Mouse (Mus musculus): ENCODE data around the gene P2ry10.
"Not testable (repeated sequence)": the region's sequence is repeated elsewhere in the genome, so short reads cannot be mapped to it uniquely, and the experiment has no call there.

Gene P2ry10

DNA sequence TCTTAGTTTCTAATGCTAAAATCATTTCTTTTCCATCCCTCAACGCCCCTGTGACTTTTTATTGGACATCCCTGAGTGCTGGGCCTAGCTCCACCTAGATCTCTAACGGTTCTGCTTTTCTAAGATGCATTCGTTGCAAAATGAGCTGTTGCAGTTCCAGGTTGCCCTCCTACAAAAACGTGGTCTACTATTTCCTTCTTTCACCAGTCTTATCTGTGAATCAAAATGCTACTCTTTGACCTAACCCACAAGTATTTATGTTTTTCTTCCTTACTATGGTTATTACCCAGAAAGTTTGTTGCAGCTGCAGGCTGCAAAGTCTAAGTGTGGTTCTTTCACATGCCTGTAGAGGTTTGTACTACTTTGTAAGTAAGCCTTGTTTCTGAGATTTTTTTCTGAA is at the start of gene P2ry10:
P2ry10 (plus strand) TSS at position 316 of the 400 bp plus-strand sequence.
- no peak for DNase-seq (ENCODE audit: low spot score in 2 of 2)

DNA sequence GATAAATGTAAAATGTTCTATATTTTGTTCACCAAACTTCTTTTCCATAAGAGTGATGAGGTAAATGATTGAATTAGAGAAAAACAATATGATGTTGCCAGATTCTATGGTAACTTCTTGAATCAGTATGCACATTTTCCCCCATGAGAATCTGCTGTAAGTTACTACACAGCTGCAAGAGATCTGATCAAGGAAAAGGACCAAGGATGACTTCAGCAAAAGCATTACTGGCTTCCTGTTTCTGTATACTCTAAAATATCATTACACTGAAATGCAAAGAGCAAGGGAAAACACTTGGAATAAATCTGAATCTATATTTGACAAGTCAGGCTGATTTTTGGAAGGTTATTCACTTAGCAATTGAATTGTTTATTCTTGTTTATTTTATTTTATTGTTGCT is 49.1 kb upstream of the P2ry10 start:
- DNase-seq (ENCODE audit: low spot score in 2 of 2), result no peak

DNA sequence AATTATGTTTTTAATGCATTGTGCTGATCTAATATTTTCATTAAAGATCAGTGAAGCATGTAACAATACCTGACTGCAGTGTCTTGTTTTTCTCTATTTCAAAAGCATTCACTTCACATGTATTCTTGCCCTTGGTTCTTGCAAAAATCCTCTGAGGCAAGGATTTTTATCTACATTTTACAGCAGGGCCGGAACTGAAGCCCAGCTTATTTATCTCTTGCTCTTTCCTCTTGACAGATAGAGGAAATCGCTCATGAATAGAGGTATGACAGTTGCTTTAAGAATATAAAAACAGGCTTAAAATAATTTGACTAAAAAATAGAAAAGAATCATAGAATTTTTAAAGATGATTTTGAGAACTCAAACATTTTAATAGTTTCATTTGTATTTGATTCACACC is 48.7 kb upstream of the P2ry10 start:
- DNase-seq (ENCODE audit: low spot score in 2 of 2), result no peak

DNA sequence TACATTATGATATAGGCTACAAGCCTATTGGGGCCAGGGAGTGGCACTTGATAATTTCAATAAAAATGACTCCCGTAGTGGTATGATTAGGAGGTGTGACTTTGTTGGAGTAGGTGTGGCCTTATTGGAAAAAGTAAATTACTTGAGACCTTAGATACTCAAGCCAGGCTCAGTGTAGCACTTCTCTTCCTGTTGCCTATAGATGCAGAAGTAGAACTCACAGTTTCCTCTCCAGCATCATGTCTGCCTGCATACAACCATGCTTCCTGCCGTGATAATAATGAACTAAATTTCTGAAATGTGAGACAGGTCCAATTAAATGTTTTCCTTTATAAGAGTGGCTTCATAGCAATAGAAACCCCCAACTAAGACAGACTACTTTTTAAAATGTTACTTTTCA is 45.9 kb upstream of the P2ry10 start:
- DNase-seq (ENCODE audit: low spot score in 2 of 2), result no peak

DNA sequence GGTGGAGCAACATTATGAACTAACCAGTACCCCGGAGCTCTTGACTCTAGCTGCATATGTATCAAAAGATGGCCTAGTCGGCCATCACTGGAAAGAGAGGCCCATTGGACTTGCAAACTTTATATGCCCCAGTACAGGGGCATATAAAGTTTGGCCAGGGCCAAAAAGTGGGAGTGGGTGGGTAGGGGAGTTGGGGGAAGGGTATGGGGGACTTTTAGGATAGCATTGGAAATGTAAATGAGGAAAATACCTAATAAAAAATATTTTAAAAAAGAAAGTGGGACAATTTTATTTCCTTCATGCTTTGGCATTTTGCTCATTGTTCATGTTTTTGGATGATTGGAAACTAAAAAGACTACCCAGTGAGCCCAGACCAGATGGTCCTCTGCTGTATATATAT is 4.9 kb upstream of the P2ry10 start:
- DNase-seq (ENCODE audit: low spot score in 2 of 2), result not testable (repeated sequence)

DNA sequence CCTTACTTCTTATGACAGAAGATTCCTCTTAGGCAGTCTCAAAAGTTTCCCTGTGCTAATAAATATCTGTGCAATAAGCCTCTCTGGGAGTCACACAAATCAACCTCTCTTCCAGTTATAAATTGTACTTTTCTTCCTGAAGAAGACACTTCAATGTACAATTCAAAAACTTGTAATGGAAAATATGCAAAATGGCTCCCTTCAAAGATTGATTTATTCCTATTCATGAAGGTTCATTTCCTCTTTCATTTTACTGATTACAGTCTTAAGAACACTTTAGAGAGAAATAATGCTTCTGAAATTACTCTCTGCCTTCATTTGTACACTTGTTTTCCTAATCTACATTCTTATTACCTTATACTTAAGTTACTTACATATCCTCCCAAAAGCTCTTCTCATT is 4.0 kb upstream of the P2ry10 start:
- no peak for DNase-seq (ENCODE audit: low spot score in 2 of 2)

DNA sequence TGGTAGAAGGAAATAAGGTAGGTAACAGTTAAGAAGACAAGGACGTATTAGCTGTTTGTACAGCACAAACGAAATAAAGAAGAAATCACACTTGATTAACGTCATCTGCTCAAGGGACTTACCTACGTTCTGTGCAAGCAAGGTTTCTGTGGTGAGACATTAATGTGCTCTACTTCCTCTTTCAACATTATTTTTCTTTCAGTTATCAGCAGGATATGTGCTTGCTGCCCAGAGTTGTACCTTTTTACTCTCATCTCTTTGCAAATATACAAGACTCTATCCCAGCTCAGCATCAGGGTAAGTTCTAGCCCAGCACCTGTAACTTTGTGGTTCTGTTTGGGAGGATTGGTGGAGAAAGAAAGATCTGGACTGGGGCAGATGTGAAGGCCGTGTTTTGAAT is 839 bp downstream of the P2ry10 start:
- no peak for DNase-seq (ENCODE audit: low spot score in 2 of 2)

DNA sequence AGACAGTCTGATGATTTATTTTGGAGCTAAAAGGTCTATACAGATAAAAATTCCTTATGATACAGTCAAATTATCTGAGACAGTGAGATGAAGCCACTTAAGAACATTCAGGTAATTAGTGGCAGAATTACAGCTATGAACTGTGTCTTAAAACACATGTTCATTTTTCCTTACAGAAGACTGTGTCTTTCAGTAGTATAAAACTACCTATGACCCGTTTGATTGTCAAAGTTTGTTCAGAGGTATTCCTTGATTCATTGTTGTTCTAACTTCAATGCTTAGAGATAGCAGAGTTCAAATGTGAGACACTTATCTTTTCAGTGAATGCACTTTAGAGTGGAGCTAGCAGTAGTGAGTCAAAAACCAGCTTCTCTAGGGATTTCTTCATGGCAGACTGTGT is 1.6 kb downstream of the P2ry10 start:
- no peak for DNase-seq (ENCODE audit: low spot score in 2 of 2)

DNA sequence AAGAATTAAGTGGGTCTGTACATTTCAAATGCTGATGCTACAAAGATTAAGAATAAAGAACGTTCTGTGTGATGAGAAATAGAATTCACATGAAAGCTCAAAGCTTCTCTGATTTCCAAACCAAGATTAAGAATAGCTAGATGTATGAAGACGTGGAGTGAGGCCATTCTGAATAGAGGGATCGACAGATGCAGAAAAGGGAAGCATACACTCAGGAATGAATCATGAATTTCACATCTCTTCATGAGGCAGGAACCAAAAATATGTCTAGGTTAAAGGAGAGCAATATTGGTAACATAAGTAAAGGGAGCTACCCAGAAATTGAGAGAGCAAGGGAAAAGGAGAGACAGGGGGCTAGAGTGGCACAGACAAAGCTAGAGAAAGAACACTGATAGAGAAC is 7.3 kb downstream of the P2ry10 start:
- DNase-seq (ENCODE audit: low spot score in 2 of 2), result no peak

DNA sequence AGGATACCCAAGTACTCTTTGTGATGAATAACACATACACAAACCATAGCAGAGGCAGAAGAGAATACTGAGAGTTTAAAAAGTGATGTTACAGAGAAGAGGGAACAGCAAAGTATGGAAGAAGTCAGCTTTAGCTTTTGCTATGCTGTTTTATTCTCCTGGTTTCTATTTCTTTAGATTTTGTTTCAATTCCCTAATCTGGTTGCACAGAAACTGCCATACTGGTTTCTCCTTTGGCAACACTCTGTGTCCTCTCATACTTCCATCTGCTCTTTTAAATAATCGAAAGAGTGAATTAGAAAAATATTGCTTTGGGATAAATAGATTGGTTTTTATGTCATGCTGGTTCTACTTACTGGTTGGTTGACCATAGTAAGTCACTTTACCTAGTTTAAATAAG is 28.0 kb downstream of the P2ry10 start:
- no peak for DNase-seq (ENCODE audit: low spot score in 2 of 2)

DNA sequence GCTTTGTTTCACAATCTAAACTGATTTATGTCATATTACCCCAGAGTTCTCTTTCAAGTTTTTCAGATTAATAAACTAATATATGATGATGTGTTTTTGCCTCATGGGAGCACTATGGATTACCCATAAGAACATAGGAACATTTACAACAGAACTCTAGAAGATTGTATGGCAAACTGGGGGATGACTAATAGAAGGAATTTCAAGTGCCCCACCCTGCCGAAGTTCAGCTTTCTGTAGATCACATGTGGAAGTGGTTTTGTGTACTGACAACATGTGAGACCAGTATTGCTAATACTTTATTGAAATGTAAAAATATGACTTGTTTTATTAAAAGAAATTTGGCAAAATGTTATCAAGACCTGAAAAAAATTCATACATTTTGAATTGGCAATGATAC is 28.7 kb downstream of the P2ry10 start:
- no peak for DNase-seq (ENCODE audit: low spot score in 2 of 2)

DNA sequence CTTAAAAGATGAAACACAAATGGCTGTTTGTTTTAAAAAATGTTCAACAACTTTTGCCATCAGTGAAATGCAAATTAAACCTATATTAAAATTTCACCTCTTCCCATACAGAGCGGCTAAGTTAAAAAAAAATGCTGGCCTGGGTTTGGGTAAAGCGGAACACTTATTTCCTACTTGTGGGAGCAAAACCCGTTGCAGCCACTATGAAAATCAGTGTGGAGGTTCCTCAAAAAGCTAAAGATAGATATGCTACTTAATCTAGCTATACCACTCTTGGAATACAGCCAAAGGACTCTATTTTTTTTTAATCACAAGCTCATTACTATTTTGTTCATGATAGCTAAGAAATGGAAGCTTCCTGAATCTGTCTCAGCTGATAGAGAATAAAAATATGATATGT is 54.9 kb downstream of the P2ry10 start:
- no peak for DNase-seq (ENCODE audit: low spot score in 2 of 2)

DNA sequence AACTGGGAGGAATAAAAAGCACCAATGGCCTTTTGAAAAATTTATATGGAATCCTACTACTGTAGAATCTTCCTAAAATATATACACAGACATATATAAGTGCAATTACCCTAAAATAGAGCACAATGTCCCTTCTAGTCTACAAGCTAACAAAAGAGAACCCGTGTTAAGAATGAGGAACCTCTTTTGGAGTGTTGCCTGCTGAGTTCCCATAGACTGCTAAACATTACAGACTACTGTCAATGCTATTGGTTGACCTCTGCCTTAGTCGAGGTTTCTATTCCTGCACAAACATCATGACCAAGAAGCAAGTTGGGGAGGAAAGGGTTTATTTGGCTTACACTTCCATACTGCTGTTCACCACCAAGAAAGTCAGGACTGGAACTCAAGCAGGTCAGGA is 55.6 kb downstream of the P2ry10 start:
- no peak for DNase-seq (ENCODE audit: low spot score in 2 of 2)

DNA sequence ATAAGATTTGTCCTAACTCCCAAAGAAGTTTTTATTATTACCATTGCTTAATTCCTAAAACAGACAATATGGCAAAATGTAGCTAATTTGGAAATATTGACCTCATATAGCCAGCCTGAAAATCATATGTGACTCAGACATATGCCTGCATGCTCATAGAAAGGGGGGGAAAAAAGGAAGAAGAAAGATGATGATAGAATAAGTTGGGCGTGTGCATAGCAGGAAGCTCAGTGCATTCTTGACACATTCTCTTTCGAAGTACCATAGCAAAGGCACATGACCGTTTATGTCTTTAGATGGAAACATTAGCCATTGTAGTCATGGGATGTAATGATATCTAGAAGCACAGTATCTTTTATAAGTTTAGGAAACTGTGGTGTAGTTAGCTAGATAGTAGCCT is 60.4 kb downstream of the P2ry10 start, which contains the start of gene P2ry10b:
P2ry10b (plus strand) TSS at position 247 of the 400 bp plus-strand sequence.
- DNase-seq (ENCODE audit: low spot score in 2 of 2), result no peak

DNA sequence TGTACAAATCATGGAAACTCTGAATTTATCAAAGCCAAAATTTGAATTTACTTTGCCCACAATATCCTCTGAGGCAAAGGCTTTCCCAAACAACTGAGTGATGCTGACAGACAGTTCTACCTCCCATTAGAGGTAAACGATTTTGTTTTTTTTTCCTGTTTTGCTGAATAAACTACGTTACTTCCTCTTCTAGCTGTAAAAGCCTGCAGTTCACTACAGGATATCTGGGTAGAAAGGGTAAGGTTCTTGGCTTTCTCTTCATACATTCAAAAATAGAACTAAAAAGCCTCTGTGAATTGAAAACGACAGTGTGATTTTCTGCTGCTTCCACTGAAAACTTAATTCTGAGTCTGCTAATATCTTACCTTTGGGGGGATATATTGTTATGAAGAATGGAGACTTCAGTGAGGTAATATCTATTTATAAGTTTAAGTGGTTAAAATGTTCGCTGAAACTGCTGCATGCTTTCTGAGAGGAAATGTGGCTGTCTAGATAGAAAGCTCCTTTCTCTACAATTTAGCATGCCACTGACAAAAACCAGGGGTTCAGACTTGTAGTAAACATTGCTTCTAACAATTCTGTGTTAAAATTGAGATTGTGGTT is 61.2 kb downstream of the P2ry10 start:
- DNase-seq (ENCODE audit: low spot score in 2 of 2), result no peak

DNA sequence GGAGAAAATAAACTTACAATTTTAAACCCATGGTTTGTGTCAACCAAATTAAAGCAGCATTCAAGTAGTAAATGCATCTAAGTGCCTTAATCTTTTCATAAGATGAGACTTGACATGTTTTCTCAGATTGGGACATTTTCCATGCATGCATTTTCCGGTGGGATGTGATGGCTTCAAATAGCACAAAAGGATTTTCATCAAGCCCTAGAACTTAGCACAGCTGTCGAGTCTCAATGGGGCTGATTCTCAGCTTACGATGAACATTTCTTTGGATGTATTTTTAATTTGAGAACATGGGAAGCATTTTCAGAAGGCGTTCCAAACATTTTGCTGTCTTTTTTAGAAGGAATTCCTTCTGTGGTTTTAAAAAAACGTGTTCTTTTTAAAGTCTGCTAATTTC is 61.7 kb downstream of the P2ry10 start:
- DNase-seq (ENCODE audit: low spot score in 2 of 2), result no peak

DNA sequence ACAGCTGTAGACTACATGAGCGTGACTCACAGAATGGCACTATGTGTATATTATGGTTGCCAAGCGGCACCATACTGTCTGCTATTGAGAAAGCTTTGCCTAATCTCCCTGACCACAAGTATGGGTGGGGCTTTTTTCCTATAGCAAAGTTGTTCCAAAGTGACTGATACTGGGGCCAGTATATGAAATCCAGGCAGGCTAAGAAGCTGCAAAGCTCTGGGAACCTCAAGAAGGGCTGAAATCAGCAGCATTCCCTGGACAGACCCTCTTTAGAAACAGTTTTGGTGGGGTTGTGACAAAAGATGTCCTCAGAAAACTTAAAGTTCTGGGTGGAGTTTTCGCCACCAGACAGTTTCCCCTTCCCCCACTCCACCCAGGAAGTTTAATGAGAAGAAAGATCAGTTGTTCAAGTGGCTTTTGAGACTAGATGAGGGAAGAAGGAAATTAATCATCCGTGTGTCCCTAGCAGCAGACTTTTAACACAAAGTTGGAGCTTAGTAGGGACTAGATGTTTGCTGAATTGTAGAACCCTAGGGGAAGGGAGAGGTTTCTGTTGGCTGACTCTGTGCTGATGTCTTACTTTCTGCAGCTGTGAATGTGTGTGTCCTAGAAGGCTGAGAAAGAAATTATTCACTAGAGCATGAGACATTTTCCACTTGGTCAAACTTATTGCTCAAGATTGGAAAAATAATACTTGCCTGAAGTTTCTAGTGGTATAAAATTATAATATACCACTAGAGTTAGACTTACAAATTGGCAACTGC is 62.6 kb downstream of the P2ry10 start:
- DNase-seq (ENCODE audit: low spot score in 2 of 2), result no peak

All from frontal cortex, postnatal 25 days (tissue).